Mouse (Mus musculus) MEL (cell line): ENCODE data around the gene Tgm2. TPM values are rescaled to one million over a fixed set of nuclear protein-coding genes. Genes with fewer than 3 reads are reported as not detected.

Experiments used
- DNase-seq: peaks from one replicate; pipeline ENCODE4 v3.0.0; 2011; ENCODE audit warnings: low read depth, low spot score
- H3K27ac ChIP-seq: 2 replicates; pipeline ENCODE4 v1.5.1; 2012; ENCODE audit warnings: low read depth, mild to moderate bottlenecking, control low read depth, low read length, moderate library complexity; ENCODE audit not compliant: control insufficient read depth
- H3K27me3 ChIP-seq, 2 experiments: fragments of 150-350 bp in 1 of 2; sonication (generic) in 1 of 2; 2 replicates each; pipeline ENCODE4 v1.6.1; 2012; ENCODE audit warnings: low read length in 2 of 2, mild to moderate bottlenecking in 2 of 2, improper control_type of control experiment in 1 of 2, moderate library complexity in 1 of 2; ENCODE audit not compliant: insufficient read depth in 2 of 2, control insufficient read depth in 1 of 2
- H3K36me3 ChIP-seq, 2 experiments: 2 replicates each; pipeline ENCODE4 v1.6.1; 2012 to 2014; ENCODE audit warnings: low read length in 2 of 2, improper control_type of control experiment in 1 of 2, inconsistent platforms in 1 of 2, mild to moderate bottlenecking in 1 of 2; ENCODE audit not compliant: insufficient read depth in 2 of 2, control insufficient read depth in 1 of 2
- H3K4me1 ChIP-seq, 2 experiments: fragments of 150-350 bp in 1 of 2; sonication (generic) in 1 of 2; 2 replicates each; pipeline ENCODE4 v1.6.1; 2012; ENCODE audit warnings: low read length in 2 of 2, improper control_type of control experiment in 1 of 2, mild to moderate bottlenecking in 1 of 2; ENCODE audit not compliant: insufficient read depth in 2 of 2, control insufficient read depth in 1 of 2
- H3K4me3 ChIP-seq, 2 experiments: fragments of 150-350 bp in 1 of 2; sonication (generic) in 1 of 2; 2 replicates each; pipeline ENCODE4 v1.5.1; 2012; ENCODE audit warnings: low read depth in 2 of 2, low read length in 2 of 2, mild to moderate bottlenecking in 2 of 2, moderate library complexity in 2 of 2, control low read depth in 1 of 2, improper control_type of control experiment in 1 of 2; ENCODE audit not compliant: control insufficient read depth in 1 of 2, insufficient read depth in 1 of 2
- H3K79me2 ChIP-seq: 2 replicates; pipeline ENCODE4 v1.6.1; 2012; ENCODE audit warnings: mild to moderate bottlenecking, low read length, moderate library complexity; ENCODE audit not compliant: control insufficient read depth, poor library complexity, insufficient read depth
- H3K9ac ChIP-seq: 2 replicates; pipeline ENCODE4 v1.6.1; 2012; ENCODE audit warnings: low read depth, mild to moderate bottlenecking, control low read depth, low read length, moderate library complexity; ENCODE audit not compliant: control insufficient read depth, poor library complexity, severe bottlenecking
- H3K9me3 ChIP-seq: fragments of 150-350 bp; sonication (generic); replicated peaks from 2 replicates; pipeline ENCODE4 v1.6.1; 2012; ENCODE audit warnings: mild to moderate bottlenecking, low read length, improper control_type of control experiment, moderate library complexity; ENCODE audit not compliant: insufficient read depth
- BHLHE40 ChIP-seq: IDR thresholded peaks from 2 replicates; pipeline ENCODE4 v1.6.1; 2012; ENCODE audit warnings: low read depth, mild to moderate bottlenecking, inconsistent platforms, low read length, improper control_type of control experiment, borderline replicate concordance
- CHD1 ChIP-seq: IDR thresholded peaks from 2 replicates; pipeline ENCODE4 v1.6.1; 2012; ENCODE audit warnings: low read depth, mild to moderate bottlenecking, inconsistent platforms, low read length, improper control_type of control experiment
- CTCF ChIP-seq, 3 experiments: IDR thresholded peaks in 2 of 3; conservative IDR thresholded peaks in 1 of 3; 2 replicates each; pipeline ENCODE4 v1.5.1; 2011 to 2012; ENCODE audit warnings: low read length in 3 of 3, low read depth in 2 of 3, mild to moderate bottlenecking in 2 of 3, improper control_type of control experiment in 1 of 3, inconsistent platforms in 1 of 3, mixed read lengths in 1 of 3, moderate library complexity in 1 of 3; ENCODE audit not compliant: control insufficient read depth in 1 of 3, insufficient read depth in 1 of 3, poor library complexity in 1 of 3, severe bottlenecking in 1 of 3
- E2F4 ChIP-seq: IDR thresholded peaks from 2 replicates; pipeline ENCODE4 v1.6.1; 2011; ENCODE audit warnings: low read depth, low read length, improper control_type of control experiment, borderline replicate concordance
- EP300 ChIP-seq, 2 experiments: IDR thresholded peaks; 2 replicates each; pipeline ENCODE4 v1.6.1; 2011; ENCODE audit warnings: improper control_type of control experiment in 2 of 2, low read length in 2 of 2, low read depth in 1 of 2, mild to moderate bottlenecking in 1 of 2
- ETS1 ChIP-seq: IDR thresholded peaks from 2 replicates; pipeline ENCODE4 v1.6.1; 2012; ENCODE audit warnings: low read depth, mild to moderate bottlenecking, inconsistent platforms, low read length, improper control_type of control experiment, moderate library complexity
- GATA1 ChIP-seq: IDR thresholded peaks from 2 replicates; pipeline ENCODE4 v1.6.1; 2011; ENCODE audit warnings: low read depth, low read length, improper control_type of control experiment
- KAT2A ChIP-seq: conservative IDR thresholded peaks from 2 replicates; pipeline ENCODE4 v1.6.1; 2012; ENCODE audit warnings: low read depth, low read length, improper control_type of control experiment, inconsistent platforms
- MAFK ChIP-seq: IDR thresholded peaks from 2 replicates; pipeline ENCODE4 v1.6.1; 2011; ENCODE audit warnings: low read depth, mild to moderate bottlenecking, low read length, improper control_type of control experiment, borderline replicate concordance
- MAZ ChIP-seq: IDR thresholded peaks from 2 replicates; pipeline ENCODE4 v1.6.1; 2012; ENCODE audit warnings: low read depth, mild to moderate bottlenecking, inconsistent platforms, low read length, improper control_type of control experiment
- MEF2A ChIP-seq: IDR thresholded peaks from 2 replicates; pipeline ENCODE4 v1.6.1; 2014; ENCODE audit warnings: low read depth, mild to moderate bottlenecking, inconsistent platforms, low read length, improper control_type of control experiment; ENCODE audit not compliant: poor library complexity, insufficient replicate concordance, severe bottlenecking; ENCODE audit errors: extremely low read depth
- POLR2A ChIP-seq, 2 experiments: IDR thresholded peaks; 2 replicates each; pipeline ENCODE4 v1.6.1; 2011 to 2012; ENCODE audit warnings: low read length in 2 of 2, mild to moderate bottlenecking in 2 of 2, control low read depth in 1 of 2, improper control_type of control experiment in 1 of 2, low read depth in 1 of 2, moderate library complexity in 1 of 2; ENCODE audit not compliant: control insufficient read depth in 1 of 2, insufficient read depth in 1 of 2, poor library complexity in 1 of 2
- RAD21 ChIP-seq: IDR thresholded peaks from 2 replicates; pipeline ENCODE4 v1.6.1; 2011; ENCODE audit warnings: mild to moderate bottlenecking, low read depth, low read length, improper control_type of control experiment
- SIN3A ChIP-seq: IDR thresholded peaks from 2 replicates; pipeline ENCODE4 v1.6.1; 2012; ENCODE audit warnings: low read length, improper control_type of control experiment, inconsistent platforms
- TAL1 ChIP-seq: IDR thresholded peaks from 2 replicates; pipeline ENCODE4 v1.6.1; 2012; ENCODE audit warnings: mild to moderate bottlenecking, inconsistent platforms, low read length, moderate library complexity, mixed read lengths
- ZKSCAN1 ChIP-seq: IDR thresholded peaks from 2 replicates; pipeline ENCODE4 v1.6.1; 2012; ENCODE audit warnings: low read depth, mild to moderate bottlenecking, inconsistent platforms, low read length, improper control_type of control experiment, moderate library complexity
- polyA plus RNA-seq, 2 experiments: library from polyadenylated mRNA; stranded (reverse) in 1 of 2; unstranded in 1 of 2; fragments of >175 nt in 1 of 2; fragments of >200 nt in 1 of 2; gene quantifications; 2 replicates each; pipeline versions ENCODE4 v1.2.1 to v1.2.4; 2012; ENCODE audit warnings: low replicate concordance in 2 of 2, low read depth in 1 of 2; ENCODE audit not compliant: insufficient read length in 2 of 2, insufficient read depth in 1 of 2, missing spikeins in 1 of 2
- total RNA-seq: library from RNA; depleted of rRNA; stranded (reverse); fragments of 300-350 nt; gene quantifications from 2 replicates; pipeline ENCODE4 v1.2.3, GENCODE M21; 2012

Gene Tgm2
- total and polyA plus RNA-seq, 3 experiments: 7.7 to 11.0 TPM; not detected in 1

GRCm38 (mm10) chr2:158145528-158146065 lies 639 bp downstream of the Tgm2 start:
- peak overlapping the region; percentile 71 for H3K9ac ChIP-seq
- H3K79me2 ChIP-seq: no peaks in the 10 kb centered on the region
- no peaks in the 10 kb centered on the region for H3K9me3 ChIP-seq
- no peak for TF ChIP-seq MEF2A
- no peak for TF ChIP-seq ETS1
- H3K4me3 ChIP-seq: peak overlapping the region; percentile 61 to 88; a peak in 3 of 4 replicates
- H3K36me3 ChIP-seq: peaks cover 0 to 18% of the 10 kb centered on the region in 2 experiments; a peak in 2 of 4 replicates
- DNase-seq: no peak
- H3K4me1 ChIP-seq: peaks cover 19 to 44% of the 10 kb centered on the region in 2 experiments
- no peak overlapping the region for H3K27ac ChIP-seq
- no peaks in the 10 kb centered on the region for H3K27me3 ChIP-seq

GRCm38 (mm10) chr2:158144750-158145527 lies 1.3 kb downstream of the Tgm2 start:
- H3K4me3 ChIP-seq: no peak overlapping the region
- H3K9me3 ChIP-seq: no peaks in the 10 kb centered on the region
- peaks cover 19 to 44% of the 10 kb centered on the region in 2 experiments for H3K4me1 ChIP-seq
- no peaks in the 10 kb centered on the region for H3K79me2 ChIP-seq
- no peak overlapping the region for H3K27ac ChIP-seq
- no peak overlapping the region for H3K9ac ChIP-seq
- TF ChIP-seq POLR2A (IDR thresholded peaks at IDR 0.05; ENCODE audit: control insufficient read depth in 1 of 2, insufficient read depth in 1 of 2, low read depth in 1 of 2, low read length in 2 of 2, poor library complexity in 1 of 2) (no peak), EP300 (IDR thresholded peaks at IDR 0.05; ENCODE audit: low read depth in 1 of 2, low read length in 2 of 2) (no peak), RAD21 (no peak), MAZ (no peak), BHLHE40 (no peak), KAT2A (no peak), ZKSCAN1 (no peak), ETS1 (no peak), E2F4 (no peak), TAL1 (no peak), SIN3A (no peak), GATA1 (no peak), MEF2A (no peak), CTCF (IDR thresholded peaks at IDR 0.05 in 2 of 3, conservative IDR thresholded peaks at IDR 0.05 in 1 of 3; ENCODE audit: control insufficient read depth in 1 of 3, insufficient read depth in 1 of 3, low read depth in 2 of 3, low read length in 3 of 3, poor library complexity in 1 of 3, severe bottlenecking in 1 of 3) (no peak), CHD1 (no peak), MAFK (no peak)
- DNase-seq: no peak
- no peaks in the 10 kb centered on the region for H3K27me3 ChIP-seq
- H3K36me3 ChIP-seq: peaks cover 0 to 18% of the 10 kb centered on the region in 2 experiments; a peak in 2 of 4 replicates
